Mouse (Mus musculus): ENCODE results near the gene Mrpl54. TPM values are rescaled to one million over a fixed set of nuclear protein-coding genes. Genes with fewer than 3 reads are reported as not detected.

Gene Mrpl54
- polyA plus RNA-seq, 1 experiment from 2014 or later = 240 TPM

DNA sequence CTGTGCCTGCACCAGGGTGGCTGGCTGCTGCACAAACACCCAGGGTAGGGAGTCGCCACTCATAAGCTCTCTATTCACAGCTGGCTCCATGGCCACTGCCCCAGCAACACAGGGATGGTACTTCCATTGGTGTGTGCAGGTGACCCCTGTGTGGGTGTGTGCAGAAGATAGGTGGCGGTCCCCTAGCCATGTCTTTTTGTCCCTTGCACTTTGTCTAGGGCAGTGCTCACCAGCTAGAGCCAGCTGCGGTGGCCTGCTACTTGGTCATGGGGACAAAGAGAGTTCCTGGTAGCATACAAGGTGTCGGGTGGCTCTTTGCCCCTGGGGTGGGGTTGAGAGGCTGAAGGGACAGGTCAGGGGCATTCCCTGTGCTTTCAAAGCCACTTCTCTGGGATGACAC is 22.6 kb downstream of the Mrpl54 start:
- no peak overlapping the region for H3K27ac ChIP-seq (ENCODE audit: low read depth, low read length)
- no peaks in the 10 kb centered on the region for H3K36me3 ChIP-seq (ENCODE audit: control insufficient read depth, insufficient read depth, low read length)
- H3K27me3 ChIP-seq (ENCODE audit: control insufficient read depth, insufficient read depth, low read length) = peaks cover 17% of the 10 kb centered on the region
- ATAC-seq (ENCODE audit: low FRiP score, low TSS enrichment) = no peak
- H3K4me3 ChIP-seq (ENCODE audit: low read length) = no peak overlapping the region
- peaks cover 5% of the 10 kb centered on the region; the same call in 1 of the 2 replicates for H3K4me1 ChIP-seq (ENCODE audit: control insufficient read depth, insufficient read depth, low read length)
- no peak overlapping the region for H3K4me2 ChIP-seq (replicated peaks; ENCODE audit: low read depth, low read length)
- H3K9me3 ChIP-seq (ENCODE audit: control insufficient read depth, low read length) = no peaks in the 10 kb centered on the region
- 79% methylated on average over 4 of the region's 4 CpGs for WGBS
- no peak overlapping the region for H3K9ac ChIP-seq (ENCODE audit: low read depth, low read length)

DNA sequence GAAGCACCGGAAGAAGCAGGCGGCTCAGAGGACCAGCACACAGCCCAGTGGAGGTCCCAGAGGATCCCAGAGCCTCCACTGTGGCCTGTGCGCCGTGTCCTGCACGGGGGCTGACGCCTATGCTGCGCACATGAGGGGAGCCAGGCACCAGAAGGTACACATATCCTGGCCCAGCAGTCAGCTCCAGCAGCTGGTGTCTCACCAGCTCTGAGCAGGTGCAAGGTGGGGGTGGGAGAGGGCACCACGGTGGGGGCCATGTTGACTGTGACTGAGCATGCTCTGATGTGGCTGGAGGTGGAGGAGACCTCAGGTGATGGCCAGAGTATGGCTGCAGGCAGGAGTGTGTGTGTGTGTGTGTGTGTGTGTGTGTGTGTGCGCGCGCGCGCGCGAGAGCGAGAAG is 24.7 kb downstream of the Mrpl54 start:
- no peak overlapping the region for H3K27ac ChIP-seq (ENCODE audit: low read depth, low read length)
- peaks cover 5% of the 10 kb centered on the region; the same call in 1 of the 2 replicates for H3K4me1 ChIP-seq (ENCODE audit: control insufficient read depth, insufficient read depth, low read length)
- ATAC-seq (ENCODE audit: low FRiP score, low TSS enrichment) = no peak
- no peak overlapping the region for H3K9ac ChIP-seq (ENCODE audit: low read depth, low read length)
- no peak overlapping the region for H3K4me3 ChIP-seq (ENCODE audit: low read length)
- H3K9me3 ChIP-seq (ENCODE audit: control insufficient read depth, low read length) = no peaks in the 10 kb centered on the region
- H3K36me3 ChIP-seq (ENCODE audit: control insufficient read depth, insufficient read depth, low read length) = no peaks in the 10 kb centered on the region
- peaks cover 19% of the 10 kb centered on the region for H3K27me3 ChIP-seq (ENCODE audit: control insufficient read depth, insufficient read depth, low read length)
- WGBS = 93% methylated on average over 16 of the region's 16 CpGs
- H3K4me2 ChIP-seq (replicated peaks; ENCODE audit: low read depth, low read length) = no peak overlapping the region

DNA sequence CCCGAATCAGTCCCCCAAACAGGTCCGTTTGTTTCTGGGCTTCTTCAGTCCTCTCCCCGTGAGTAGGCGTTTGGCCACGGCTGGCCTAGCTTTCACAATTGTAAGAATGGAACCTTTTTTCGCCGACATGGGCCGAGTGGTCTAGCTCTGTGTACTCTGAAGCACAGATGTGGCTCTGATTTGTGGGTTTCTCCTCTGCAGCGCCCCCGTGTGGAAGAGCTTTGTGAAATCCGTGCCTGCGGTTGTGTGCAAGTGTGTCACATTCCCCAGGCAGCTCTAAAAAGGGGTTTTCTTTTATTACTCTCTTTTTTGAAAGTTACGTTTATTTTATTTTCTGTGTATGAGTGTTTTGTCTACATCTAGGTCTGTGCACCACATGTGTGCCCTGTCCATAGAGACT is 25.9 kb downstream of the Mrpl54 start:
- H3K9ac ChIP-seq (ENCODE audit: low read depth, low read length) = no peak overlapping the region
- 31% methylated on average over 13 of the region's 13 CpGs for WGBS
- no peak for ATAC-seq (ENCODE audit: low FRiP score, low TSS enrichment)

DNA sequence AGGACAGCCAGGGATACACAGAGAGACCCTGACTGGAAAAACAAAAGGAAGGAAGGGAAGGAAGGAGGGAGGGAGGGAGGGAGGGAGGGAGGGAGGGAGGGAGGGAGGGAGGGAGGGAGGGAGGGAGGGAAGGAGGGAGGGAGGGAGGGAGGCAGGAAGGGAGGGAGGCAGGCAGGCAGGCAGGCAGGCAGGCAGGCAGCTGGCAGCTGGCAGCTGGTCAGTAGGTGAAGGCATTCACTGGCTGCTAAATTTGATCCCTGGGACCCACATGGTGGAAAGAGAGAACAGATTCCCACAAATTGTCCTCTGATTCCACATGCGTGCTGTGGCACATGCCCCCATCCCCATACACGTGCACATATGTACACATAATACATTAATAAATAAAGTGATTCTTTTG is 28.1 kb downstream of the Mrpl54 start:
- WGBS = 80% methylated on average over 2 of the region's 2 CpGs
- Histone ChIP-seq H3K9ac (ENCODE audit: low read depth, low read length) (no peak overlapping the region), H3K9me3 (ENCODE audit: control insufficient read depth, low read length) (no peaks in the 10 kb centered on the region), H3K4me2 (replicated peaks; ENCODE audit: low read depth, low read length) (no peak overlapping the region), H3K27me3 (ENCODE audit: control insufficient read depth, insufficient read depth, low read length) (peaks cover 19% of the 10 kb centered on the region), H3K4me1 (ENCODE audit: control insufficient read depth, insufficient read depth, low read length) (peaks cover 6% of the 10 kb centered on the region; the same call in 1 of the 2 replicates), H3K27ac (ENCODE audit: low read depth, low read length) (no peak overlapping the region), H3K4me3 (ENCODE audit: low read length) (no peak overlapping the region), H3K36me3 (ENCODE audit: control insufficient read depth, insufficient read depth, low read length) (no peaks in the 10 kb centered on the region)
- ATAC-seq (ENCODE audit: low FRiP score, low TSS enrichment) = no peak

More for the DNA sequence above, 25.9 kb downstream of the Mrpl54 start:
- Histone ChIP-seq H3K4me2 (replicated peaks; ENCODE audit: low read depth, low read length) (no peak overlapping the region), H3K36me3 (ENCODE audit: control insufficient read depth, insufficient read depth, low read length) (no peaks in the 10 kb centered on the region), H3K27ac (ENCODE audit: low read depth, low read length) (no peak overlapping the region), H3K27me3 (ENCODE audit: control insufficient read depth, insufficient read depth, low read length) (peaks cover 19% of the 10 kb centered on the region), H3K4me1 (ENCODE audit: control insufficient read depth, insufficient read depth, low read length) (peaks cover 5% of the 10 kb centered on the region; the same call in 1 of the 2 replicates), H3K4me3 (ENCODE audit: low read length) (no peak overlapping the region), H3K9me3 (ENCODE audit: control insufficient read depth, low read length) (no peaks in the 10 kb centered on the region)

DNA sequence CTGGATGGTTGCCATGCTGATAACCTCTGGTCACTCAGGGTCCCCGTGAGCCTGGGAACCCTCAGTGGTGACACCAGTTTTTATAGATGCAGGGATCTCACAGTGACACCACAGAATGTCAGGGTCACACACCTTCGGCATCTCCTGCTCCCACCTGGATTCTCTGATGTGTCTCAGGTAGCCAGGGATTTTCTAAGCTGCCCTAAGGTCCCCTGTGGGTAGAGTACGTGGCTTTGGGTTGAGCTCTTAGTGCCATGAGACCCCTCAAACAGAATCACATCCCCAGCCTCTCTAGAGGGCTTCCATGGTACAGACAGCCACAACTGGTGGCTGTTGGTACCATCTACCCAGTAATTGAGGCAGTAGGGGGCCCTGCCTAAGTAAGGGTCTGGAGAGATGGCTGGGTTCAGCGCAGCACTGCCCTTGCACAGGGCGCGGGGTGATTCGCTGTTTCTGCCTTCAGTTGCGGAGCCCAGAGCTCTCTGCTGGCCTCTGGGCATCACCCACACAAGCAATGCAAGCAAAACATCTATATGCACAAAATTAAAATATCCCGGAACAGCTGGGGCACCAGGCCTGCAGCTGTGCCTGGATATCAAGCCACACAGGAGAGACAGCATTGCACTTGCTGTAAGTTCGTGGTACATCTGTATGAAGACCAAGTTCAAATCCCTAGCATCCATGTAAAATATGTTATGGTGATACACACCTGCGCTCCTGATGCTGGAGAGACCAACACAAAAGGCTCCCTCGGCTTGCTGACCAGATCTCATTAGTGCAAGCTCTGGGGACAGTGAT is 30.1 kb downstream of the Mrpl54 start:
- 84% methylated on average over 12 of the region's 12 CpGs for WGBS
- no peak overlapping the region for H3K4me3 ChIP-seq (ENCODE audit: low read length)
- H3K4me2 ChIP-seq (replicated peaks; ENCODE audit: low read depth, low read length) = no peak overlapping the region
- peaks cover 9% of the 10 kb centered on the region for H3K4me1 ChIP-seq (ENCODE audit: control insufficient read depth, insufficient read depth, low read length)
- H3K27me3 ChIP-seq (ENCODE audit: control insufficient read depth, insufficient read depth, low read length) = peaks cover 20% of the 10 kb centered on the region
- H3K9me3 ChIP-seq (ENCODE audit: control insufficient read depth, low read length) = no peaks in the 10 kb centered on the region
- no peak overlapping the region for H3K9ac ChIP-seq (ENCODE audit: low read depth, low read length)
- no peaks in the 10 kb centered on the region for H3K36me3 ChIP-seq (ENCODE audit: control insufficient read depth, insufficient read depth, low read length)
- no peak for ATAC-seq (ENCODE audit: low FRiP score, low TSS enrichment)
- H3K27ac ChIP-seq (ENCODE audit: low read depth, low read length) = no peak overlapping the region

DNA sequence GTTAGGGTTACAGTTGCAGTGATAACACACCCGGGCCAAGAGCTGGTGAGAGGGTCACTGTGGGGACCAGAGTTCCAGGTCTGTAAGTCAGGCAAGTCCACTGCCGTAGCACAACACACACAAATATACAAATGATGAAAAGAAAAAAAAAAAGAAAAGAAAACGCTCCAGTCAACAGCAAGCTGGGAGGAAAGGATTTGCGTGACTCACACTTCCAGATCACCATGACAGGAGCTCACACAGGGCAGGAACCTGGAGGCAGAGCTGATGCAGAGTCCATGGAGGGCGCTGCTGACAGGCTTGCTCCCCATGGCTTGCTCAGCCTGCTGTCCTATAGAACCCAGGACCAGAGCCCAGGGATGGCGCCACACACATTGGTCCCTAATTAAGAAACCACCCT is 32.5 kb downstream of the Mrpl54 start:
- Histone ChIP-seq H3K27ac (ENCODE audit: low read depth, low read length) (no peak overlapping the region), H3K9me3 (ENCODE audit: control insufficient read depth, low read length) (no peaks in the 10 kb centered on the region), H3K4me2 (replicated peaks; ENCODE audit: low read depth, low read length) (no peak overlapping the region), H3K4me1 (ENCODE audit: control insufficient read depth, insufficient read depth, low read length) (peaks cover 8% of the 10 kb centered on the region), H3K4me3 (ENCODE audit: low read length) (no peak overlapping the region), H3K27me3 (ENCODE audit: control insufficient read depth, insufficient read depth, low read length) (peaks cover 26% of the 10 kb centered on the region), H3K9ac (ENCODE audit: low read depth, low read length) (no peak overlapping the region), H3K36me3 (ENCODE audit: control insufficient read depth, insufficient read depth, low read length) (no peaks in the 10 kb centered on the region)
- no peak for ATAC-seq (ENCODE audit: low FRiP score, low TSS enrichment)
- WGBS = 75% methylated on average over 6 of the region's 6 CpGs

DNA sequence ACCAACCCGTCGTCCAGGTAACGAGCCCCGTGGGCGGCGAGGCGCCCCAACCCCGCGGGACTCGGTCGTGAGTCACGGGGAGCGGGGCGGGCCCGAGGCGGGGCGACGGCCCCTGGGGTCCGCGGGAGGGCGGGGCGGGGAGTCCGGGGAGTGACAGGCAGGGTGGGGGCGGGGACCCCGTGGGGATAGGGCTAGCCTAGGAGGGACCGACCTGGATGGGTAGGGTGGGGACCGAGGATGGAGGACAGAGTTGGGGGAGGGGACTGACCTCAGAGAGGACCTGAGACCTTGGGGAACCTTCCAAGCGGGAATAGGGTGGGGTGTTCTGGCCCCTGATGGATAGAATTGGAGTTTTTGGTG is 33.5 kb downstream of the Mrpl54 start:
- H3K27me3 ChIP-seq (ENCODE audit: control insufficient read depth, insufficient read depth, low read length) = peaks cover 30% of the 10 kb centered on the region
- H3K27ac ChIP-seq (ENCODE audit: low read depth, low read length) = no peak overlapping the region
- H3K4me3 ChIP-seq (ENCODE audit: low read length) = peak overlapping the region; percentile 69
- ATAC-seq (ENCODE audit: low FRiP score, low TSS enrichment) = peak; percentile 77
- H3K4me2 ChIP-seq (replicated peaks; ENCODE audit: low read depth, low read length) = peak overlapping the region; percentile 48
- peaks cover 8% of the 10 kb centered on the region for H3K4me1 ChIP-seq (ENCODE audit: control insufficient read depth, insufficient read depth, low read length)
- H3K36me3 ChIP-seq (ENCODE audit: control insufficient read depth, insufficient read depth, low read length) = no peaks in the 10 kb centered on the region
- WGBS = under 1% methylated on average over 19 of the region's 28 CpGs
- no peaks in the 10 kb centered on the region for H3K9me3 ChIP-seq (ENCODE audit: control insufficient read depth, low read length)
- peak overlapping the region; percentile 71 for H3K9ac ChIP-seq (ENCODE audit: low read depth, low read length)

DNA sequence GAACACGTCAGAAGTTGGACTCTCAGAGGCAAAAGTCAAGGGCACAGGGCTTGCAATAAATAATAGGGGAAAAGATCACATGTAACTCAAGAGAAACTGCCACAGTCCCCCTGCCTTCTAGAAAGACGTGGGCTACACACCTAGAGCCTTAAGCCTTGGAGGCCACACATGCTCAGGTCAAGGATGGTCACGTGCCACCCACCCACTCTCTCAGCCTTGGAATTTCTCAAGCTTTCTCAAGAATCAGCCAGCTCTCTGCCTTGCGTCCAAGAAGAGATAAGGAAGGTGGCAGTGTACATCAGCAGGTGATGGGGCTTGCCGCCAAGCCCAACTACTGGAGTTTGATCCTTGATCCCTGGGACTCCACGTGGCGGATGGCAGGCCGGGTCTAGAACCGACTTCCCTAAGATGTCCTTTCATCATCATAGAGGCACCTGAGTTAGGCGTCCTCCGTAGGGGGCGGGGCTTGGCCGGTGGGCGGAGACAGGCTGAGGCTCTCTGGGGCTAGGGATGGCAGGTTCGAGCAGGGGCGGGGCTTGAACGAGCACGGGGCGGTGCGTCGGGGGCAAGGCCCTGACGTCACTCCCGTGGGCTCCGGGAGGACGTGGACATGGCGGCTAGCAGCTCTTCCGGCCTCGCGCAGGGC is 34.0 kb downstream of the Mrpl54 start, which contains the start of gene Zfr2:
Gene Zfr2 (plus strand): TSS at position 576 of the 646 bp plus-strand sequence.
- Histone ChIP-seq H3K27me3 (ENCODE audit: control insufficient read depth, insufficient read depth, low read length) (peaks cover 30% of the 10 kb centered on the region), H3K36me3 (ENCODE audit: control insufficient read depth, insufficient read depth, low read length) (no peaks in the 10 kb centered on the region), H3K27ac (ENCODE audit: low read depth, low read length) (no peak within 1 kb of the TSS), H3K4me2 (replicated peaks; ENCODE audit: low read depth, low read length) (peak within 1 kb of the TSS; percentile 48), H3K4me3 (ENCODE audit: low read length) (peak within 1 kb of the TSS; percentile 69), H3K4me1 (ENCODE audit: control insufficient read depth, insufficient read depth, low read length) (peaks cover 8% of the 10 kb centered on the region), H3K9ac (ENCODE audit: low read depth, low read length) (peak within 1 kb of the TSS; percentile 71), H3K9me3 (ENCODE audit: control insufficient read depth, low read length) (no peaks in the 10 kb centered on the region)
- ATAC-seq (ENCODE audit: low FRiP score, low TSS enrichment) = peak; percentile 84
- WGBS = 8% methylated on average over 27 of the region's 29 CpGs

DNA sequence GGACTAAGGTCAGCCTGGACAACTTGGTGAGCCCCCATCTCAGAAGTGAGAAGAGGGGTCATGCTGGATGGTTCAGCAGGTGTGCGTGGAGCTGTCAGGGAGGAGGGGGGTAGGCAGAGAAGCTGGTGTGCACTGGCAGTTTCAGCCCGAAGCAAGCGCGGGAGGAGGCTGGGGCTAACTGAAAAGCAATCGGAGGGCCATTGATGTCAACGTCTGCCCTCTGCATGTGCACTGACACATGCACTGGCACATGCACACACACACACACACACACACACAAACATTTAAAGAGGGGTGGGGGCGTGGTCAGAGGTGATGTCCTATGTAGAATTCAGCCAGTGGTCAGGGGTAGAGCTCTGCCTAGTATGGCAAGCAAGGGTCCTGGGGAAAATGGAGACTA is 35.3 kb downstream of the Mrpl54 start:
- Histone ChIP-seq H3K4me2 (replicated peaks; ENCODE audit: low read depth, low read length) (no peak overlapping the region), H3K4me1 (ENCODE audit: control insufficient read depth, insufficient read depth, low read length) (peaks cover 8% of the 10 kb centered on the region), H3K27ac (ENCODE audit: low read depth, low read length) (no peak overlapping the region), H3K27me3 (ENCODE audit: control insufficient read depth, insufficient read depth, low read length) (peaks cover 30% of the 10 kb centered on the region), H3K9ac (ENCODE audit: low read depth, low read length) (no peak overlapping the region), H3K9me3 (ENCODE audit: control insufficient read depth, low read length) (no peaks in the 10 kb centered on the region), H3K4me3 (ENCODE audit: low read length) (peak overlapping the region; percentile 9; the same call in 1 of the 2 replicates), H3K36me3 (ENCODE audit: control insufficient read depth, insufficient read depth, low read length) (no peaks in the 10 kb centered on the region)
- no peak for ATAC-seq (ENCODE audit: low FRiP score, low TSS enrichment)
- WGBS = 49% methylated on average over 7 of the region's 7 CpGs

All from kidney, embryonic 14.5 days (tissue).